Mouse (Mus musculus) ovary, adult 18-20 months (tissue): ENCODE data around the gene Zfp26.

ENCODE experiments used
- DNase-seq: peaks from one replicate; pipeline ENCODE4 v3.0.0; 2022; ENCODE audit warnings: low spot score, mixed read lengths

Gene Zfp26

DNA sequence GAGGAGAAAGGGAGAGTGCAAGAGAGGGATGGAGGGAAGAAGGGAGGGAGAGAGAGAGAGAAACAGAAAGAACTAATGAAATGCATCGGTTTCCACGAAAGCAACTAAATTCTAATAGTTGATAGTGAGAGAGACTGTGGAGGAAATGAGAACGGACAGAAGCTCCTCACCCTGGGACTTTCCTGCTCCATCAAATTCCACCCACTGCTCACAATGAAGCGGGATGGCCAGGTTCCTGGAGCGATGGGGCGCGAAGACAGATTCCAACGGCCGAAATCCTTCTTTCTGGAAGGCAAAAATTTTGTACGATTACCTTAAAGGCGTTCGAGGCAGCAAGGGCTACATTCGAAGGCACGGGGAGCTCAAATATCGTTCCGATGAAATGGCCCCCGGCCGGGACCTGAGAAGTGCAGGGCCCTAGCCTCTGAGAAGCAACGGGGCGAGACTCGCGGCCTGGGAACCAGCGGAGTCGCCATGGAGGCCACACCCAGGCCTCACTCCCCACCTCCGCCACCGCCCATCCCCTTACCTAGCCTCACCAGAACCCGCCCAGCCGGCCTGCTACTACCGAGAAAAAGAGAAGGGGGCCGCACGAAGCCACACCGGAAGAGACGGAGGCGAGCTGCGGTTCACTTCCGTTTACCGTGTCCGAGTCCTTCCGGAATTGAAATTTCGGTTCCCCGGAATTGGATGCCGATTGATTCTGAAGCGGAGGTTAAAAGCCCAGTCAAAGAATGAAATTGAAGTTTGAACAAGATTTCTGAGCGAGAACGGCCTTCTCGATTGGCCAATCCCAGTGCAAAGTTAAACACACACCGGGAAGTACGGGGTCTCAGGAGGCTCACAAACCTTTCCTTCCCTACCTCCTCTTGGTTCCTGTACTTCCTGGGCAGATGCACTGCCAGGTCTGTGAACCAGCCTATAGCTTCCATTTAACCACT lies at the start of gene Zfp26:
TSS of gene Zfp26 (minus strand) at position 786 of the 941 bp plus-strand sequence.
- DNase-seq: peak; percentile 67

GRCm38 (mm10) chr9:20509676-20510075 lies 49.7 kb upstream of the Zfp26 start:
- no peak for DNase-seq

- DNase-seq: no peak
These were observed 44.8 kb upstream of the Zfp26 start for GRCm38 (mm10) chr9:20504801-20505200.

DNA sequence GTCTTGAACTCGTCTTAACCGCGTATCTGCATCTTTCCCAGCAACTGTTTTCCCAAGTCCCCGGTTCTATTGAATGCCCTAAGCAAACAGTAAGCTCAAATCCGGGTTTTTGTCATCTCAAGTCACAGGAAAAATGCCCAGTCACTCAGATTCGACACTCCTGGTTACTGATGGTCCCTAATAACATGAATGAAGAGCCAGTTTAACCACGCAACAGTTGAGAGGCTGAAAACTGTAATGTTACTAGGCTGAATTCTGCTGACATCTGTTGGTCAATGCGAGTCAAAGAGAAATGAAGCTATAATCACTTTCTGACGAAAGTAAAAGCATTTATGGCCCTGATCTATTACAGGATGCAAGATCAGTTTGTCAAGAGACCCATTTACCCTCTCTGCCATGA lies 33.3 kb upstream of the Zfp26 start:
- no peak for DNase-seq

DNA sequence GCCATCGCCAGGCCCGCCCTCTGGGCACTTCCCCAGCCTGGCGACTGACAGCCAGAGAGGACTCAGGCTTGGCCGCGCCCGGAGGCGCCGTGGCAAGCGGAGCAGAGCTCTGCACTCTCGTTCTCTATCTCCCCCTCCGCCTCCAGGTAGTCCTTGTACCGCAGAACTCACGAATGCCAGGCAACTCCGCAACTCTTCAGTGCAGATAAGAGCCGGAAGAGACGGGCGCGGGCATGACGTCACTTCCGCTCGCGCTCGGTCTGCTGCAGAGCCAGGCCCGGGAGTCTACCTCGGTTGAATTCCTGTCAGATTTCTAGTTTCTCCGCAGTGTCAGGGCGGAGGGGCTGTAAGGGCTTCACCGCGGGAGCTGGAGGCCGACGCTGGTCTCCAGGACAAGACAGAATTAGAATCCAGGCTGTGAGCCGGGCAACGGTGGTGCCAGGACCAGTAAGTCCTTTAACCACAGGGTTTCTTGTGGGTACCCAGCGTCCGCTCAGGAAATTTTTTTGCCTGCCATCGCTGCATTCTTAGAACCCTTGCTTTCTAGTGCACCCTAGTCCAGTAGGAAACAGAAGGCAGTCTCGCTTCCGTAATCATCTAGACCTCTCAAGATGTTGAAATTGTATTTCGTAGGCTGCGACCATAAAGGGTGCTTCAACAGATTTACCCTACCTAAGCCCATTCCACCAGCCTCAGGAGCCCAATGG lies 32.7 kb upstream of the Zfp26 start, which contains the start of gene Zfp426:
TSS of gene Zfp426 (minus strand) at position 220 of the 707 bp plus-strand sequence.
- peak; percentile 72 for DNase-seq

GRCm38 (mm10) chr9:20491858-20492526 lies 32.0 kb upstream of the Zfp26 start:
- DNase-seq: no peak

DNA sequence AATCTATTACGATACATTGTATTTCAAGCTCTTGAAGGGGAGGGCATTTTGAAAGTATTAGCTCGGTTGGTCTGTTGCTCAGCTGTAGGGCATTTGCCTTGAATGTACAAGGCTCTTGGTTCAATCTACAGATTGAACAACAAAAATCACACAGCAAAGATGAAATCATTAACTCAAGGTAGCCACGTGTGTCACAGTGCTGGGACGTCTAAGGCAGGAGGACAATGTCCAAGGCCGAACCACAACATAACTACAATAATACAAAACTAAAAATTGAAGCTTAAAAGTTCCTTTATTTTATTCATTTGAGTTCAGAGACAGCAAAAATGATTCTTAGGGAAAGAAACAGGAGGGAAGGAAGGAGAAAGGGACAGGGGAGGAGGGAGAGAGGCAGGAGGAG lies 29.6 kb upstream of the Zfp26 start:
- DNase-seq: no peak

DNA sequence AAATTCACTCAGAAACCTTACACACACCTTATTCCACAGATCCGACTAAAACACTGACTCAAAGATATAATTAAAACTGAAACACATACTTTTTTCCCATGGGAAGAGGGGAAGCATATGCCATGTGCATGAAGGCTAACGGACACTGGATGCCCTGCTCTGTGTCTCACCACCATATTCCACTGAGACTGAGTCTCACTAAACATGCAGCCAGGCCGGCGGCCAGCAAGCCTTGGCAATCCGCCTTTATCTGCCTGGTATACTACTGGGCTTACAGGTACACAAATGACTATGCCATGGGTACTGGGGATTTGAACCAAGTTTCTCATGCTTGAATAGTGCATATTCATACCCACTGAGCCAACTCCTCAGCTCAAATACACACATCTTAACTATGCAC lies 19.4 kb upstream of the Zfp26 start:
- no peak for DNase-seq

DNA sequence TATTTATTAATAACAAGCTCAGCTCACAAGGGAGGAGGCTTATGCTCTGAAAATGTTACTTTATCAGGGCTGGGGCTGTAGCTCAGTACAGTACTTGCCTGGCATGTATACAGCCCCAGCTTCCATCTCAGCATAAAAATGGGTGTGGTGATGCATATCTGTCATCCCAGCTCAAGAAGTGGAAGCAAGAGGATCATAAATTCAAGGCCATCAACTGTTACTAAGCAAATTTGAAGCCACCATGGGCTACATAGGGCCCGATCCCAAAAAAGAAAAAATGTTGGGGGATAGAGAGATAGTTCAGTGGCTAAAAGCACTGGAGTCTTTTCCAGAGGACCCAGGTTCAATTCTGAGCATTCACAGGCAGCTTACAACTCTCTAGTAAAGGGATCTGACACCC lies 16.7 kb upstream of the Zfp26 start:
- no peak for DNase-seq

DNA sequence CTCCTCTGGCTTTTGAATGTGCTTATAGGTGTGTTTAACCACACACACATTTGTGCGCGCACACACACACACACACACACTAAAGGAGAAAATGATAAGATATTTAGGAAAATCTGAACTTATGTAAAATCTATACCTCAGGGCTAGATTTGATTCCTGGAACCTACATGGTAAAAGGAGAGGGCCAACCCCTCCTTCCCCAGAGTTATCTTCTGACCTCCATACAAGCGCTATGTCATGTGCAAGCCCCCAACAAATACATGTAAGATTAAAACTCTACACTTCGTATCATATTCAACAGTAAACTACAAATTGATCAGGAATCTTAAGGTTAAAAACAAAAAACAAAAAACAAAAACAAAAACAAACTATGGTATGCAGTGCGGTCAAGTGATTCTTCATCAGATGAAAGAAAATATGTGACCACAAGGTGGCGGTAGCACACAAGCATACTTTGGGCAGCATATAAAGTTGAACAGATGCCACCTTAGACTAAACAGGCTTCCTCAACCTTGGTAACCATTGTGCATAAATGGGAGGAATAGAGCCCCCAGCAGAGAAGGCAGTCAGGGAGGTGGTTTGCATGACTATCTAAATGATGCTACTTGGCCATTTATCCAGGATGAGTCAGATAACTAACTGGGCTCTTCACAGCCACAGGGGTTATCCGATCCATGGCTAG lies 6.9 kb upstream of the Zfp26 start:
- no peak for DNase-seq

GRCm38 (mm10) chr9:20453647-20454046 lies 6.3 kb downstream of the Zfp26 start:
- no peak for DNase-seq

- no peak for DNase-seq
These were observed 8.5 kb downstream of the Zfp26 start for GRCm38 (mm10) chr9:20451493-20451892.

GRCm38 (mm10) chr9:20443183-20443783 lies 16.7 kb downstream of the Zfp26 start:
- no peak for DNase-seq

- no peak for DNase-seq
These were observed 30.0 kb downstream of the Zfp26 start for GRCm38 (mm10) chr9:20430004-20430403.

DNA sequence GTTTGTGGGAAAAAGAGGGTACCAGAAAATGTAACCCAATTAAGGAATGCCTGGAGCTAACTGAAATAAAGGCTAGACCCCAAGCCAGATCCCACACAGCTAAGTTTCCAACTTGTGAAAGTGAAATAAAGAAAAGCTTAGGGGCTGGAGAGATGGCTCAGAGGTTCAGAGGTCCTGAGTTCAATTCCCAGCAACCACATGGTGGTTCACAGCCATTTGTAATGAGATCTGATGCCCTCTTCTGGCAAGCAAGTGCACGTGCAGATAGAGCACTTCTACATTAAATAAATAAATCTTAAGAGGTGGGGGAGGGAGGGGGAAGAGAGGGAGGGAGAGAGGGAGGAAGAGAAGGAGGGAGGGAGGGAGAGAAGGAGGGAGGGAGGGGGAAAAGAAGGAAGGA lies 48.5 kb downstream of the Zfp26 start:
- no peak for DNase-seq

DNA sequence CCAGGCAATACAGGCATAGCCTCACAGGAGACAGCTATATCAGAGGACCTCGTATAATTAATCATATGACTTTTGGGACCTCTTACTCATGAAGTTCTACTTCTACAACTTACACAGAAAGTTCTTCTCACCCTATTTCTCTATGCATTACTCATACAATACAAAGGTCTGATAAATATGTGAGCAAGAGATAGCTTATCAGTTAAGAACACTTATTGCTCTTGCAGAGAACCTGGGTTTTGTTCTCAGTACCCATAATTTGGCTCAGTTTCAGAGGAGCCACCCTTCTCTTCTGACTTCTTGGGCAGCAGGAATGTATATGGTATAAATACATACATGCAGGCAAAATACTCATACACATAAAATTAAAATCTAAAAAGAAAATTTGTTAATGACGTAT lies 50.6 kb downstream of the Zfp26 start:
- no peak for DNase-seq

DNA sequence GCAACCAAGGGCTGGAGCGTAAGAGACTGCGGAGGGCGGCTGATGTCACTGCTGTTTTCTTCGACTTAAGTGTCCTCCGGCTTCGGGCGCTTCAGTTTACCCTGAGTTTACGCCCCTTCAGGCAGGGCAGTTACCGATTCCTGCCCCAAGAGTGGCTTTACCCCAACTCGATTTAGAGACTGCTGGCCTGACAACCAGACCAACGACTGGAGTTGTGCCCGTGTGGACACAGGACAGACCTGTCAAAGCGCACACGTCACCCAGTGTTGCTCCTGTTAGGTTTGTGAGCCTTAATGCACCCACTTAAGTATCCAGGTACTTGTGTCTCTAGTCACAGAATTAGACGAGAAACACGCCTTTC lies 74.6 kb downstream of the Zfp26 start:
- DNase-seq: no peak

DNA sequence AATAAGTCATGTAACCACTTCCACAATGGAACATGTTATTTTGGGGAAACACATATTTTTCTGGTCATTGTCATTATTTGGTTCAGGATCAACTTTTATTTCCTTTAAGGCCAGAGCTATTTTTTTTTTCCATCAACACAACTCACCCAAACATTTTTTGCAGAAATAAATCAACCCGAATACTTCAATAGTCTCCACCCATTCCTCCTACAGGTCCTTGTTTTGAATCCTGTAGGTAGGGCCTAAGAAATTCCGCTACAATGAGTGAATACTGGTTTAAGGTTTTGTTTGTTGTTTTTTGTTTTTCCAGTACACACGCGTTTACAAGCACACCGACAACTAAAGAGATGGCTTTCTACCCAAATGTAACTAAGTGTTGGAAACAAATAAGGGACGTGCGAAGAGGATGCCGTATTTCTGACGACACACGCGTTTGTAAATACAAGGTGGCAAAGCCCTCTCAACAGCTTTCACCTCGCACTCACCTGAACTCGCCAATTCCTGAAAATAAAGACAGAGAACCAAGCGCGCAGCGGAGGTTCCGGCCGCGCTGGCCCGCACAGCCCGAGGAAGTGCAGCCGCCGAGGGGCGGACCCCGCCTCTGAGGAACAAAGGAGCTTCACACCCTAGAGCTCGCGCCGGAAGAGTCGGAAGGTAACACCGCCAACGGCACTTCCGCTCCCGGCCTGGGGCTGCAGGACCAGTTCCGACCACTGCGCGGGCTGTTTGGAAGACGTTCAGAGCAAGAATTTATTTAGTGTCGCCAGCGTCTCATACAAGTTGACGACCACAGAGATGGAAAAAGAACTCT lies 75.2 kb downstream of the Zfp26 start, which contains the start of gene Zfp560:
TSS of gene Zfp560 (minus strand) at position 646 of the 811 bp plus-strand sequence.
- DNase-seq: peak; percentile 72

- no peak for DNase-seq
These were observed 76.3 kb downstream of the Zfp26 start for GRCm38 (mm10) chr9:20383659-20384058.
